Mouse (Mus musculus) left cerebral cortex, postnatal 4 days (tissue): ENCODE measurements around the gene Hist1h4m. TPM values are rescaled to one million over a fixed set of nuclear protein-coding genes. Genes with fewer than 3 reads are reported as not detected.

ENCODE experiments used
- microRNA-seq: library from miRNA; unstranded; fragments of <30 nt; microRNA quantifications from one replicate; pipeline ENCODE4 v1.2.0, GENCODE M21; 2022
- total RNA-seq, 2 experiments: library from RNA; stranded (reverse); gene quantifications; 2 replicates each; pipeline ENCODE4 v1.2.3; 2021

Hist1h4m gene
- total RNA-seq, 2 experiments from 2014 or later: 320 to 409 TPM

Small RNA genes lying within 50 kb of the gene (microRNA-seq; reads per million reads assigned to microRNA genes)
- not detected for gene Gm19658
- gene Gm44346: not detected
- not detected for gene Gm44466

Other genes starting within 250 kb of the Hist1h4m start
- gene Olfr1364, start 230.0 kb upstream of the Hist1h4m start, total RNA-seq: not detected
- gene Olfr1362, start 197.7 kb upstream of the Hist1h4m start, total RNA-seq: not detected
- not detected for gene Olfr11, start 169.2 kb upstream of the Hist1h4m start, total RNA-seq
- gene Olfr1361, start 148.4 kb upstream of the Hist1h4m start, total RNA-seq: not detected
- not detected for gene Olfr1360, start 134.3 kb upstream of the Hist1h4m start, total RNA-seq
- gene Olfr1359, start 113.6 kb upstream of the Hist1h4m start, total RNA-seq: not detected
- gene Hist1h2bl, start 95.6 kb upstream of the Hist1h4m start, total RNA-seq: 100 to 1,000 TPM; 112 to 115 TPM
- 100 to 1,000 TPM; 129 to 178 TPM for gene Hist1h2ai, start 95.3 kb upstream of the Hist1h4m start, total RNA-seq
- 100 to 1,000 TPM; 159 to 180 TPM for gene Hist1h3h, start 94.1 kb upstream of the Hist1h4m start, total RNA-seq
- 10 to 100 TPM; 34.8 to 37.4 TPM for gene Hist1h2bm, start 89.7 kb upstream of the Hist1h4m start, total RNA-seq
- gene Hist1h4j, start 76.7 kb upstream of the Hist1h4m start, total RNA-seq: 10 to 100 TPM; 35.9 to 46.7 TPM
- 100 to 1,000 TPM; 525 to 563 TPM for gene Hist1h4k, start 61.2 kb upstream of the Hist1h4m start, total RNA-seq
- gene Hist1h2ak, start 57.9 kb upstream of the Hist1h4m start, total RNA-seq: 10 to 100 TPM; 59.3 to 67.5 TPM
- 10 to 100 TPM; 57.6 to 68.8 TPM for gene Hist1h2bn, start 57.6 kb upstream of the Hist1h4m start, total RNA-seq
- 10 to 100 TPM; 55.3 to 56.6 TPM for gene Hist1h1b, start 31.1 kb upstream of the Hist1h4m start, total RNA-seq
- 100 to 1,000 TPM; 145 to 150 TPM for gene Hist1h3i, start 28.4 kb upstream of the Hist1h4m start, total RNA-seq
- 10 to 100 TPM; 13.0 to 15.8 TPM for gene Hist1h2an, start 24.5 kb upstream of the Hist1h4m start, total RNA-seq
- 10 to 100 TPM; 41.6 to 49.7 TPM for gene Hist1h2bp, start 24.3 kb upstream of the Hist1h4m start, total RNA-seq
- gene Hist1h2bq, start 1.5 kb upstream of the Hist1h4m start, total RNA-seq: 100 to 1,000 TPM; 108 to 110 TPM
- gene Hist1h2ao, start 1.3 kb upstream of the Hist1h4m start, total RNA-seq: not detected
- 10 to 100 TPM; 34.5 to 43.1 TPM for gene Hist1h4n, start 20.4 kb downstream of the Hist1h4m start, total RNA-seq
- gene Hist1h2ap, start 21.8 kb downstream of the Hist1h4m start, total RNA-seq: 100 to 1,000 TPM; 184 to 208 TPM
- gene Hist1h2br, start 22.0 kb downstream of the Hist1h4m start, total RNA-seq: 100 to 1,000 TPM; 106 to 108 TPM
- gene Zfp184, start 133.3 kb downstream of the Hist1h4m start, total RNA-seq: 10 to 100 TPM; 12.1 to 14.0 TPM
- under 1 TPM in 1 of 2 experiments, not detected in 1; 0.12 TPM for gene Pom121l2, start 169.4 kb downstream of the Hist1h4m start, total RNA-seq
- gene Prss16, start 198.0 kb downstream of the Hist1h4m start, total RNA-seq: not detected
- 100 to 1,000 TPM; 126 to 134 TPM for gene Hist1h2ah, start 223.8 kb downstream of the Hist1h4m start, total RNA-seq
- gene Hist1h2bk, start 224.1 kb downstream of the Hist1h4m start, total RNA-seq: 100 to 1,000 TPM in 1 of 2 experiments, 10 to 100 TPM in 1; 95.1 to 120 TPM
- gene Hist1h4i, start 229.6 kb downstream of the Hist1h4m start, total RNA-seq: 10 to 100 TPM; 89.3 to 89.6 TPM
- 10 to 100 TPM; 59.9 to 64.0 TPM for gene Hist1h2ag, start 231.2 kb downstream of the Hist1h4m start, total RNA-seq
- 10 to 100 TPM; 53.8 to 62.6 TPM for gene Hist1h2bj, start 231.5 kb downstream of the Hist1h4m start, total RNA-seq